Mouse (Mus musculus) testis, adult 10 weeks (tissue): ENCODE data around the gene Irak1. TPM values are rescaled to one million over a fixed set of nuclear protein-coding genes. Genes with fewer than 3 reads are reported as not detected.

Experiments used
- polyA plus RNA-seq: library from polyadenylated mRNA; stranded (reverse); fragments of 350-450 nt; fragmentation: Illumina TruSeq; extraction: RNeasy Lipid Tissue Mini Kit (QIAGEN cat#74804); gene quantifications from one replicate; pipeline ENCODE4 v1.2.3, GENCODE M21; 2014; ENCODE audit warnings: low read depth, low replicate concordance

Irak1 gene
- polyA plus RNA-seq, result 4.5 TPM

DNA sequence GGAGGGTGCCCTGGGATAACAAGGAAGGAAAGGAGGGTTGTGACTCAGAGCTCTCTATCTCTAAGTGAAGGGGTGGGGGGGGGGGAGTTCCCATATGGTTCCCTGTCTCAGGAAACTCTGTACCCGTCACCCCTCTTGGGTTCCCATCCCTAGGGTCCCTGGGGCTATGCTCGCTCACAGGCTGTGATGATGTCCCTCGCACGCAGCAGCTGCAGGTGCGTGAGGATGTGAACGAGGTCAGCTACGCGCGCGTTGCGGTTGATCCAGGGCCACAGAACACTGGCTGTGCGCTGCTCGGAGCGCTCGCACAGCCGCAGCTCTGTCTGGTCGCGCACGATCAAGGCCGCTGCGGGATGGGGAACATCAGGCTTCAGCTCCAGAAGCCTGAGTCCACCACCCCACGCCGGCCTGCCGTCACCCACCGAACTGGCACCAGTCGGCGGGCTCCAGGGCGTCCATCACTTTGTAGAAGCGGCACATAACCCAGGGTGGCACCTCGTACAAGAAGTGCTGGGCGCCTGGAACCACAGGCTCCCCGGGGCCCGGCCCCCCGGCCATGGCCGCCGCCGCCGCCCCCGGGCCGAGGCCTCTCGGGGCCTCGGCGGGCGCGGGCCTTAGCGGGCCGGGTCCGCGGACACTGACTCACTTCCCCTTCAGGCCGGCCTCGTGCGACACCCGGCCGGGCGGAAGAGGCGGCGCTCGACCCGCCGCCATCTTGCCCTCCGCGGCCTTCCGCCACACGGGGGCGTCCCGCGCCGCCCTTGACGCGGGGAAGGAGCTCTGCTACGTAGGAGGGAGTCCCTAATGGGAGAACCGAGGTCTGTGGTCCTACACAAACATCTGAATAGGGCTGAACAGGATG is at the start of gene Irak1:
TSS of gene Irak1 (minus strand) at position 731 of the 862 bp plus-strand sequence.

GRCm38 (mm10) chrX:73966248-73967176 is 57.2 kb downstream of the Irak1 start, which contains the start of gene Hcfc1:
Gene Hcfc1 (minus strand): TSS chrX:73966357.

Other genes starting within 250 kb of the Irak1 start
- not detected for gene Srpk3, start 249.5 kb downstream of the Irak1 start, polyA plus RNA-seq
- 7.8 TPM for gene Idh3g, start 237.0 kb downstream of the Irak1 start, polyA plus RNA-seq
- gene Ssr4, start 236.9 kb downstream of the Irak1 start, polyA plus RNA-seq, result 9.3 TPM
- gene Pdzd4, start 198.9 kb downstream of the Irak1 start, polyA plus RNA-seq, result 0.14 TPM
- gene Avpr2, start 131.8 kb downstream of the Irak1 start, polyA plus RNA-seq, result not detected
- gene L1cam, start 127.8 kb downstream of the Irak1 start, polyA plus RNA-seq, result not detected
- gene Arhgap4, start 102.0 kb downstream of the Irak1 start, polyA plus RNA-seq, result 0.07 TPM
- 1.2 TPM for gene Naa10, start 102.0 kb downstream of the Irak1 start, polyA plus RNA-seq
- not detected for gene Renbp, start 93.1 kb downstream of the Irak1 start, polyA plus RNA-seq
- gene Hcfc1, start 57.6 kb downstream of the Irak1 start, polyA plus RNA-seq, result 10.4 TPM
- not detected for gene Opn1mw, start 103.5 kb upstream of the Irak1 start, polyA plus RNA-seq
- gene Mecp2, start 111.4 kb upstream of the Irak1 start, polyA plus RNA-seq, result 2.5 TPM
- 2.9 TPM for gene Tex28, start 143.9 kb upstream of the Irak1 start, polyA plus RNA-seq
- gene Tktl1, start 153.3 kb upstream of the Irak1 start, polyA plus RNA-seq, result 19.2 TPM
- gene Flna, start 225.9 kb upstream of the Irak1 start, polyA plus RNA-seq, result 13.9 TPM
- 24.3 TPM for gene Emd, start 230.8 kb upstream of the Irak1 start, polyA plus RNA-seq
- gene Rpl10, start 246.9 kb upstream of the Irak1 start, polyA plus RNA-seq, result 81.7 TPM